Mouse (Mus musculus) gastrocnemius, adult 2 months (tissue): Measurements from ENCODE around the gene Klhdc9. TPM values are rescaled to one million over a fixed set of nuclear protein-coding genes. Genes with fewer than 3 reads are reported as not detected.
A peak's percentile ranks its signal among the peaks of the same experiment; 100 is the strongest.
"Not testable (repeated sequence)": the region's sequence is repeated elsewhere in the genome, so short reads cannot be mapped to it uniquely, and the experiment has no call there.

Experiments used
- DNase-seq: peaks from one replicate; pipeline ENCODE4 v3.0.0; 2022
- H3K27ac ChIP-seq: fragments of 200-600 bp; 2 replicates; pipeline ENCODE4 v1.8.1; 2022; ENCODE audit warnings: mild to moderate bottlenecking
- H3K4me3 ChIP-seq: fragments of 200-600 bp; 2 replicates; pipeline ENCODE4 v1.8.1; 2022; ENCODE audit warnings: mild to moderate bottlenecking, moderate library complexity
- CTCF ChIP-seq: fragments of 200-600 bp; IDR thresholded peaks from 2 replicates; pipeline ENCODE4 v1.8.1; 2022; ENCODE audit warnings: antibody characterized with exemption, mild to moderate bottlenecking, moderate library complexity
- intact Hi-C: fragments of 180-260 bp; cut with DNase I; formaldehyde crosslinking; loops from one replicate; pipeline ENCODE4 v1.15.1; 2025
- total RNA-seq, 2 experiments: library from RNA; stranded (reverse); gene quantifications; 2 replicates each; pipeline ENCODE4 v1.2.3; 2021

Klhdc9 gene
- total RNA-seq, 2 experiments from 2014 or later: not detected

DNA sequence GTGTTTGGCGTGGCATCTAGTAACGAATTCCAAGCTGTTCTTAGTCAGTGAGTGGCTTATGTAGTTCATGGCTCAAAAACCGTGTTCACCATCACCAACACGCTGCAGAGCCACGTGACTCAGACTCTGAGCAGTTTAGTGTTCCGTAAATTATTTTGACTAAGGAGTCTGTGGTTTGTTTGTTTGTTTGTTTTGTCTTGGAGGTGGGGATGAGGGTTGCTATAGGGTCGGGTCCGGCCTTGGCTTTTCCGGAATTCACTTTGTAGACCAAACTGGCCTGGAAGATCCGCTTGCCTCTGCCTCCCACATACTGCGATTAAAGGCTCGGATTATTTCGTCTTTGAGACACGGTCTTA is 14.5 kb downstream of the Klhdc9 start:
- no peak for TF ChIP-seq CTCF
- DNase-seq: no peak
- H3K4me3 ChIP-seq: peak overlapping the region; percentile 85
- peak overlapping the region; percentile 94 for H3K27ac ChIP-seq
- intact Hi-C loops: loop anchor here (10.0 kb wide), 1 partner anchor 231 kb away; the partner anchor contains the start of gene Cfap126

DNA sequence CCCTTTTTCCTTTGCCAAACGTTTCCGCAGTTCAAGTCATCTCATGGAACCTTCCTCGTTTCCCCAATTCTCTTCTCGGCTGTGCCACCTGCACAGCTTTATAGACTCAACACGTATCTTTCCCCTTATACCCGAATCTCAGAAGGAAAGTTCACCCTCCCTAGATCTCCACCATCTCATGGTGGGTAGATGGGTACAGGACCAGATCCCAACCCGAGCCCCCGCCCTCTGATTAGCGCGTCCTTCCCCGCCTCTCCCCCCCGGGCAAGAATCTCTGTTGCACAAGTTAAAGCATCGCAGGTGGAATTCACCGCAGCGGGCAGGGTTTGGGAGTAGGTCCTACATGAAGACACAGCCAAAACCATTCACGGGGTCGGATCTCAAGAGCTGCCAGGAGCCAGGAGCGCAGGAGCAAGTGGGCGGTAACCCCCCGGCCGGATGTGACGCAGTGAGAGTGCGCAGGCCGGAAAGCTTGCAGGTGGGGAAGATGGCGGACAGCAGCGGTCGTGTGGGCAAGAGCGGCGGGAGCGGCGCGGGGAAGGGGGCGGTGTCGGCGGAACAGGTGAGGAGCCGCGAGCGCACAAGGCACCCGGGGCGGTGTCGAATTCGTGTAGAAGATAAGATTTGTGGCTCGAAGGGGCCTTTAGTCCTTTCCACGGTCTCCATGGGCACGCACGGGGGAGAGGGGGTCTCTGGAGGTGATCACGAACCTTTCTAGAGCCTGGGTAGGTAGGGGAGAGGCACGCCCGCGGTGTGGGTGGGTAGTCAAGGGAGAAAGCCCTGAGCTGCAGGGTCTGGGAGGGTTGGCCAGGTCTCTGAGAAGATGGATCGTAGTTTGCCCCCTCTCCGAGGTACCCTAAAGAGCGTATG is 15.1 kb downstream of the Klhdc9 start, which contains the start of the genes Nit1 and Pfdn2:
Gene Nit1 (minus strand): TSS at position 422 of the 870 bp plus-strand sequence.
Gene Pfdn2 (plus strand): TSS at position 446 of the 870 bp plus-strand sequence.
- no peak for TF ChIP-seq CTCF
- peak; percentile 95 for DNase-seq
- peak within 1 kb of the TSS; percentile 85 for H3K4me3 ChIP-seq
- H3K27ac ChIP-seq: peak within 1 kb of the TSS; percentile 94
- intact Hi-C loops: loop anchor here (1.0 to 10.0 kb wide), 2 partner anchors 16 to 231 kb away; partner anchors contain the start of genes Cfap126 and Dedd

DNA sequence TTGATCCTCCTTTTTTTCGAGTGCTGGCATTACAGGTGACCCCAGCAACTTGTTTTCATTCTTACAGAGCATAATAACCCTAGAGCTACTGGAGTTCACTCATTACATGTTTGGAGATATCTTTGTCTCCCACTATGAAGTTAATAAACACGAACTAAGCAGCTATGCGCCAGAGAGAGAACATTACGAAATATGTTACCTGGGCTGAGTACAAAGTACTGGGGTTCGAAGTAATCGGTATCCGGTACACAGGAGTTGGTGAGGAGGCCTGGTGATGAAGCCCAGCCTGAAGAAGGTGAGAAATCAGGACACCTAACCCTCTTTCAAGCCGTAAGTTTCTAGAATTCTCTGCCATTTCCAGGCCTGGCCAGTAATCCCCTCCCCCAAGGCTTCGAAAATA is 15.9 kb downstream of the Klhdc9 start:
- Histone ChIP-seq H3K27ac (peak overlapping the region; percentile 94), H3K4me3 (peak overlapping the region; percentile 85)
- TF ChIP-seq CTCF: no peak
- intact Hi-C loops: loop anchor here (1.0 to 10.0 kb wide), 2 partner anchors 15 to 230 kb away; partner anchors contain the start of genes Cfap126 and Dedd
- no peak for DNase-seq

DNA sequence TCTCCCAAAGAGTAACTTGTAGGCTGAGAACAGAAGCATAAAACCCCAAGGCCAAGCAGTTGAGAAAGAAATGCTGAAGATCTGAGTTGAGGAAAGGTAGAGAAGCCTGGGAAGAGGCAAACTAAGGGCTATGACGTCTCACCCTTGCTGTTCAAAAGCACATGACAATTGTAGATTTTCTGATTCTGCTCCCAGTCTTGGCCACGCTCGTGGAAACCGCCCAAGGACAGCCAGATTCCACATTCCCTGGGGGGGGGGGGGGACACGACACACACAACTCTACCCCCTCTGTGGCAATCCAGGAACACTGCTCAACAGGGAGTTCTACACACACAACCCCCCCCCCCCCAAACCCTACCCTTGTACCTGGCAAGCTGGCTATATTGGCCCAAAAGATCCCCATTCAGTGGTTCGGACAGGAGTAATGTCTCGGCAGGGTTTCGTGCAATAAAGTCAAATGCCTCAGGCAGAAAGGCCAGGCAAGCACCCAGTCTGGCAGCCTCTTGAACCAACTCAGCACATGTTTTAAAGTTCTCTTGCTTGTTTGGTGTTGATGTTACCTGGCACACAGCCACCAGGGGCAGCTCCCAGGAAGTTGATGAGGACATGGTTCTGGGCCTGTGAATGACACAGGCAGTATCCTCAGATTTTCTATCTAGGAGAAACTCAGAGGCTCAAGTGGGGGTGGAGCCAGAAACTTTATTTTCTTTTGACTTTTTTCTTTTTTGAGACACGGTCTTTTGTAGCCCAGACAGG is 16.5 kb downstream of the Klhdc9 start:
- DNase-seq: peak; percentile 65
- no peak for TF ChIP-seq CTCF
- peak overlapping the region; percentile 94 for H3K27ac ChIP-seq
- H3K4me3 ChIP-seq: peak overlapping the region; percentile 85
- intact Hi-C loops: loop anchor here (10.0 kb wide), 1 partner anchor 229 kb away; the partner anchor contains the start of gene Cfap126

DNA sequence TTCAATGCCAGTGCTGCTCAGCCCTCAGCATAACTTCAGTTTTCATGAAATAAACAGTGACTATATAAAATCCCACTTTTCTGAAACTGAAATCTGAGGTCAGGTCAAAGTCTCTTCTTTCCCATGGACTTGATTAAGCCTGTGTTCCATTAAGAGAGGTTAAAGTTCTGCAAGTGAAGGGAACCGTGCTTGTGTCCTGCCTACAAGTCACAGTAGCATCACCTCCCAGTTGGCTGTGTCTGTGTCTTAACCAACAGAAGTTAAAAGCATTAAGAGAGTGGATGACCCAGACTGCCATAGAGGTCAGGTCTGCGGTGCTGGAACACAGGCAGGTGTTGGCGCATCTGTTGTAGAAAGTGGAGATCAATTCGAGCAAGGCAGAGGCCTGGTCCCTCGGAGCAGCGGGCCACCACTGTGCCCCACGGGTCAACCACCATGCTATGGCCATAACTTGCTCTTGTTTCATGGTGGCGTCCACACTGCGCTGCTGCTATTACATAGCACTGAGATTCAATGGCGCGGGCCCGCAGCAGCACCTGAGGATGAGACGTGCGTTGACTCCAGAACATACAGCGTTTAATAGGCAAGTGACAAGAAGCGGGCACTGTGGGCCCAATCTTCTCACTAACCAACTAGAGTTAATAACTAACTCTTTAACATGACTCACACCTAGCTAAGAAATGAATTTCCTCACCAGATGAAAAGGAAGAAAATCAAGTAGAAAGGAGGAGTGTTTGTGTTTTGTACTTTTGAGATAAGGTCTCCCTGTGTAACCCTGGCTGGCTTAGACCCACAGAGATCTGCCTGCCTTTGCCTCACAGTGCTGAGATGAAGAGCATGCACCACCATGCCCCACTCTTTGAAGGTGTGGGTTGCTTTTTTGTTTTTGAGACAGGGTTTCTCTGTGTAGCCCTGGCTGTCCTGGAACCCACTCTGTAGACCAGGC is 18.1 kb downstream of the Klhdc9 start:
- Histone ChIP-seq H3K4me3 (no peak overlapping the region), H3K27ac (no peak overlapping the region)
- no peak for TF ChIP-seq CTCF
- intact Hi-C loops: loop anchor here (10.0 kb wide), 1 partner anchor 228 kb away; the partner anchor contains the start of gene Cfap126
- DNase-seq: no peak

DNA sequence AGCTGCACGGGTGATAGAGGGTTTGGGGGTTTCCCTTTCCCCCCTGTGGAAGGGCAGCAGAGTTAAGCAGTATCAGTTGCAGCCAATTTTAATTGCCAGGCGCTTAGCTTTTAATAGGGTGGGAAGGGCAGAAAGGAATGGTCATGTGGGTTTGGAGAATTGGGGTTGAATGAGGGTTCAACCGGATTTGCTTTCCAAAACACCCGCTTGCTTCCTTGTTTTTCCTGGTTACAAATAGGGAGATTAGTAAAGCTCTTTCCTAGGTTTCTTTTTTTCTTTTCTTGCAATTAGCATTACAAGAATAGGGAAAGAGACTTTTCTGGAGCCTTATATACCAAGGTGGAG is 30.4 kb downstream of the Klhdc9 start:
- no peak for TF ChIP-seq CTCF
- DNase-seq: no peak
- peak overlapping the region; percentile 97 for H3K27ac ChIP-seq
- intact Hi-C loops: no loop called here
- H3K4me3 ChIP-seq: peak overlapping the region; percentile 83

DNA sequence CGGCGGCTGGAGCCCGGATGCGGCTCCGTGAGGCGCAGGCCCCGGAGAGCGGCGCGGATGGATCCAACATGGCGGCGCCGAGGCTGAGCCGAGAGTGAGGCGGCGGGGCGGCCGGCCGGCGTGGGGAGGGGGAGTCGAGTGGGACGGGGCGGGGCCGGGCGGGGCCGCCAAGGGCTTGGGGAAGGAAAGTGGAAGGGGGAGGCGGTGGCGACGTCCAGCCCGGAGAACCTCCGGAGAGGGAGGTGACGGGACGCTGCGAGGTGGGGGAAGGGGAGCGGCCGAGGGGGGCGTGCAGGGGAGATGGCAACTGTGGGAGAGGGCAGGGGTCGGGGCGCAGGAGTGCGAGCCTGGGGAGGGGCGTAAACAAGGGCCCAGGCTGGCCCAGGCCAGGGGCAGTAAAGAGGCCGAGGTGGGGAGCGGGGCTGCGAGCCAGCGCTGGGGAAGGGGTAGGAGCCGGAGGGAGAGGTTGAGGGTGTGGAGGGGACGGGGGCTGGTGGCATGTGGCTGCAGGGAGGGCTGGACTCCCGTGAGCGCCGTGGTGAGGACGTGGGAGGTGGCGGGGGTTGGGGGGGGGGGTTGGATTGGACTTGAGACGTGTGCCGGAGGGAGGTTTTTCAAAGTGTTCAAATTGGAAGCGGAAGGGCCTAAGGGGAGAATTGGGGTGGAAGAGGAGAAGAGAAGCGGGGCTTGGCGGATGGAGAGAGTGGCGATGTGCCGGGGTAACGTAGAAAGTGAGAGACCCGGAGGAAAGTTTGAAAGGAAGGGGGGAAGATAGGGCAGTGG is 31.0 kb downstream of the Klhdc9 start:
- H3K4me3 ChIP-seq: peak overlapping the region; percentile 83
- no peak for TF ChIP-seq CTCF
- peak; percentile 31 for DNase-seq
- H3K27ac ChIP-seq: peak overlapping the region; percentile 97
- intact Hi-C loops: loop anchor here (1.0 to 2.0 kb wide), 2 partner anchors 16 to 35 kb away; partner anchors contain the start of genes Nit1, Pfdn2 and Ufc1

DNA sequence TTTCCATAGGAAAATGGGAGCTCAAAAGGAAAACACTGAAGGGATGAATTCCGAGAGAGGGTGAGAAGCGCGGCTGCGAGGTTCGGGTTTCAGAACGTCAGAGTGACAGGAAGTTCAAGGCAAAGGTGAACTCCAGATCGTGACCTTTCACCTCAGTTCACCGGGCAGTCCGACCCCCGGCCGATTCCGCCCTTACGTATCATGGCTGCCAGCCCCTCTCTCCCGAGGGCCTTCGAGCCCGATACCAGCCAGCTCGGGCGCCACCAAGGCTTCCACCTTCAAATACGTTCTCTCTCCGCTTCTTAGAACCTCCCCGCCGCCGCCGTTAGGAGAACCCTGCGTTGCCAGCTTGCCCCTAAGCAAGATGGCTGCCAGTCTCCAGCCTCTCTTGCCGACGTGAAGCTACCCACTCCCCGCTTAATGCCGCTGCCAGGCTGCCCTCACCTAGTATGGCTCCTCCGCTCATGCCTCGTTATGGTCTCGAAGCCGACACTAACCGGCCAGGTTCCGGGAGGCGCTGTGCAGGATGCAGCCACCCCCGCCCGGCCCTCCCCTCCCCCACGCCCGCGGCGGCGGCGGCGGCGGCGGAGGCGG is 31.7 kb downstream of the Klhdc9 start, which contains the start of gene Dedd:
Gene Dedd (plus strand): TSS at position 307 of the 594 bp plus-strand sequence.
- Histone ChIP-seq H3K4me3 (peak within 1 kb of the TSS; percentile 83), H3K27ac (peak within 1 kb of the TSS; percentile 97)
- intact Hi-C loops: loop anchor here (1.0 to 2.0 kb wide), 2 partner anchors 16 to 34 kb away; partner anchors contain the start of genes Nit1, Pfdn2 and Ufc1
- DNase-seq: peak; percentile 93
- TF ChIP-seq CTCF: peak; percentile 10; the same call in 1 of the 2 replicates

DNA sequence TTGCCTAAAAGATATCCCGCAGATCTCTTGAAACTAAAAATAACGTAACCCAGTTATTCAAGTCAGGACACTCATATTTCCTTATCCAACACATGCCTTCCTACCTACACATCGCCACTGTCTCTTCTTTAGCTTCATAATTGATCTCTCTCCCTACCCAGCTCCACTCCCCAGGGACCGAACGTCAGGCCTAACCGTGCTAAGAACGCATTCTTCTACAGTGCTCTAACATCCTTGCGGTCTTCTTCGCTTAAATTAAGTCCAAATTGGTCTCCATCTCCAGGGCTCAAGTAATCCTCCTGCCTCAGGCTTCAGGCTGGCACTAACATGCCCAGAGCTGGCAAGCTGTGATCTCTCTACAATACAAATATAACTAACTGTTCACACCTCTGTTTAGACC is 32.4 kb downstream of the Klhdc9 start:
- no peak for TF ChIP-seq CTCF
- peak overlapping the region; percentile 97 for H3K27ac ChIP-seq
- peak overlapping the region; percentile 83 for H3K4me3 ChIP-seq
- DNase-seq: no peak
- intact Hi-C loops: loop anchor here (2.0 kb wide), 1 partner anchor 33 kb away; the partner anchor contains the start of gene Ufc1

DNA sequence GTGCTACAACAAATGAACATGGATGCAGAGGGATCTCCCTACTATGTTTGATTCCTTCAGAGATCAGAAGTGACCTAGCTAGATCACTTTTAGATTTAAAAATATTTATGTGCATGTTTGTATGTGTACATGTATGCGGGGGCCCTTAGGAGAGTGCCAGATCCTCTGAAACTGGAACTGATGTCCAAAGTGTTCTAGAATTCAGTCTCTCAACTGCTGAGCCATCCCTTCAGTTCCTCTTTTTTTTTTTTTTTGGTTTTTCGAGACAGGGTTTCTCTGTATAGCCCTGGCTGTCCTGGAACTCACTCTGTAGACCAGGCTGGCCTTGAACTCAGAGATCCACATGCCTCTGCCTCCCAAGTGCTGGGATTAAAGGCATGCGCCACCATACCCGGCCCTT is 34.0 kb downstream of the Klhdc9 start:
- H3K27ac ChIP-seq, DNase-seq, intact Hi-C loops, H3K4me3 ChIP-seq: not testable (repeated sequence)
